Mouse (Mus musculus) heart, postnatal 0 days (tissue): ENCODE measurements at regions not wholly inside any gene's neighbourhood (a gene's known extent, or its start where the extent isn't known, plus 50 kb on each side); places are given as distances from the start of the nearest gene placed in this dataset.

Experiments used
- ATAC-seq: fragments of 200-750 bp; cut with Nextera tagmentation; 2 replicates; pipeline ENCODE4 v1.8.0; 2017; ENCODE audit warnings: low read depth, moderate number of reproducible peaks, moderate library complexity; ENCODE audit not compliant: insufficient read depth
- DNase-seq: peaks from one replicate; pipeline ENCODE4 v3.0.0-alpha.2; 2016; ENCODE audit warnings: low spot score
- H3K27ac ChIP-seq: fragments of 300-500 bp; sonication (generic); 2 replicates; pipeline ENCODE4 v1.5.1; 2014; ENCODE audit warnings: low read depth, mild to moderate bottlenecking
- H3K27me3 ChIP-seq: fragments of 300-500 bp; sonication (generic); 2 replicates; pipeline ENCODE4 v1.6.1; 2014; ENCODE audit warnings: low read length, mixed read lengths; ENCODE audit not compliant: control insufficient read depth, insufficient read depth
- H3K36me3 ChIP-seq: fragments of 300-500 bp; sonication (generic); replicated peaks from 2 replicates; pipeline ENCODE4 v1.6.1; 2014; ENCODE audit warnings: low read length, mixed read lengths; ENCODE audit not compliant: control insufficient read depth, insufficient read depth
- H3K4me1 ChIP-seq: fragments of 300-500 bp; sonication (generic); 2 replicates; pipeline ENCODE4 v1.6.1; 2014; ENCODE audit warnings: antibody characterized with exemption; ENCODE audit not compliant: control insufficient read depth, insufficient read depth
- H3K4me2 ChIP-seq: fragments of 300-500 bp; sonication (generic); 2 replicates; pipeline ENCODE4 v1.6.1; 2014; ENCODE audit warnings: low read depth, mild to moderate bottlenecking, low read length, moderate library complexity
- H3K4me3 ChIP-seq: fragments of 300-500 bp; sonication (generic); 2 replicates; pipeline ENCODE4 v1.5.1; 2014; ENCODE audit warnings: low read depth, low read length
- H3K9ac ChIP-seq: fragments of 300-500 bp; sonication (generic); replicated peaks from 2 replicates; pipeline ENCODE4 v1.6.1; 2014; ENCODE audit warnings: low read depth, low read length, mixed read lengths
- H3K9me3 ChIP-seq: fragments of 300-500 bp; sonication (generic); replicated peaks from 2 replicates; pipeline ENCODE4 v1.6.1; 2016; ENCODE audit warnings: low read length; ENCODE audit not compliant: control insufficient read depth
- CTCF ChIP-seq: IDR thresholded peaks from 2 replicates; pipeline ENCODE4 v1.5.1; 2016; ENCODE audit warnings: antibody characterized with exemption, control low read depth, low read depth
- EP300 ChIP-seq: IDR thresholded peaks from 2 replicates; pipeline ENCODE4 v1.6.1; 2016; ENCODE audit warnings: antibody characterized with exemption, low read depth
- WGBS: fragments of 180-500 bp; shearing (Covaris S2); extraction: QIAGEN DNeasy Blood & Tissue Kit; methylation state at CpG from one replicate; pipeline ENCODE4 v1.1.7; 2014; 5-methylcytosine and 5-hydroxymethylcytosine counted together

DNA sequence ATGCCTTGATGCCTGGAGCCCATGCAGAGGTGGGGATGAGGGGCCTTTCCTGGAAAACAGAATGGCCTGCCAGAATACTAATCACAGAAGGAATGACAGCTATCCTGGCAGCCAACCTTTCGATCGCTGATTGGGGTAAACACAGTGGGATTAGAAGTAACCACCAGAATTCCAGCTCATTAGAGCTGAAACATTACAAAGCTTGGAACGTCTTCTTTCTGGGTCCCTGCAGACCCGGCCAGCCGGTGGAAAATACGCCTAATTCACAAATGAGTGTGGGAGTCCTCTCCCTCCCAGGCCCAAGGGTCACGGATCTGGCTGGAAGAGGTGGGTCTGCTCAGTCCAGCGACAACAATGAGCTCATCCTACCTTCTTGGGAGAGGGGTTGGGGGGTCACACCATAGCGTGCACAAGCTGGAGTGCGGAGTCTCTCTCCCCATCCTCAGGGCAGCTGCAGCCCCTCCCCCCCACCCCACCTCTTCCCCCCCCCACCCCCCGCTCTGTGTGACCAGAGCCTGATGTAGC is 297.8 kb upstream of the Rtl1 start:
- Histone ChIP-seq H3K27ac (no peak overlapping the region), H3K27me3 (no peaks in the 10 kb centered on the region), H3K4me2 (no peak overlapping the region), H3K4me1 (no peaks in the 10 kb centered on the region), H3K36me3 (no peaks in the 10 kb centered on the region), H3K9me3 (no peaks in the 10 kb centered on the region), H3K9ac (no peak overlapping the region), H3K4me3 (no peak overlapping the region)
- DNase-seq (no peak), ATAC-seq (no peak)
- no peak for TF ChIP-seq CTCF
- TF ChIP-seq EP300 = no peak
- 70% methylated on average over 11 of the region's 11 CpGs for WGBS

DNA sequence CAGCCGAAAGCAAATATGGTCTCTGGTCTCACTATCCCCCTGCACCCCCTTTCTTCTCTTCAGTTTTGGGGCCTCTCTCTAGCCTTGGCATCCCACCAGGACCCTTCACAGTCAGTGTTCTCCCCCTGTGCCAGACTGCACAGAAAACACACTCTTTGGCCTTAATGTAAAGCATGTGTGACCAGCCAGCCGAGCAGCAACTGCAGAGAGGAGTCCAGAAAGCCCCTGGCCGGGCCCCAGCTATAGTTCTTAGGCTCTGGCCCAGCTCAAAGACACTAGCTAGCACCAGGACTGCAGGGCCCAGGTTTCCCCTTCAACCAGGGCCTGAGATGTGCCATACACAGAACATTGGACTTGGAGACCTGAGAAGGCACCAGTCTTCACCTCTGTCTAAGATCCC is 299.3 kb upstream of the Rtl1 start:
- Histone ChIP-seq H3K4me2 (no peak overlapping the region), H3K9me3 (no peaks in the 10 kb centered on the region), H3K36me3 (no peaks in the 10 kb centered on the region), H3K4me3 (no peak overlapping the region), H3K27ac (no peak overlapping the region), H3K4me1 (no peaks in the 10 kb centered on the region), H3K9ac (no peak overlapping the region), H3K27me3 (no peaks in the 10 kb centered on the region)
- DNase-seq (no peak), ATAC-seq (no peak)
- TF ChIP-seq CTCF (no peak), EP300 (no peak)
- 75% methylated on average over 3 of the region's 3 CpGs for WGBS

GRCm38 (mm10) chr12:109910966-109911495 is 310.9 kb upstream of the Rtl1 start:
- DNase-seq (no peak), ATAC-seq (no peak)
- H3K9ac ChIP-seq = no peak overlapping the region
- H3K4me3 ChIP-seq = no peak overlapping the region
- WGBS = 65% methylated on average over 9 of the region's 9 CpGs
- H3K27ac ChIP-seq = no peak overlapping the region
- H3K4me2 ChIP-seq = no peak overlapping the region
- no peaks in the 10 kb centered on the region for H3K9me3 ChIP-seq
- no peaks in the 10 kb centered on the region for H3K4me1 ChIP-seq
- H3K27me3 ChIP-seq = no peaks in the 10 kb centered on the region
- no peaks in the 10 kb centered on the region for H3K36me3 ChIP-seq
- no peak for TF ChIP-seq EP300
- no peak for TF ChIP-seq CTCF

DNA sequence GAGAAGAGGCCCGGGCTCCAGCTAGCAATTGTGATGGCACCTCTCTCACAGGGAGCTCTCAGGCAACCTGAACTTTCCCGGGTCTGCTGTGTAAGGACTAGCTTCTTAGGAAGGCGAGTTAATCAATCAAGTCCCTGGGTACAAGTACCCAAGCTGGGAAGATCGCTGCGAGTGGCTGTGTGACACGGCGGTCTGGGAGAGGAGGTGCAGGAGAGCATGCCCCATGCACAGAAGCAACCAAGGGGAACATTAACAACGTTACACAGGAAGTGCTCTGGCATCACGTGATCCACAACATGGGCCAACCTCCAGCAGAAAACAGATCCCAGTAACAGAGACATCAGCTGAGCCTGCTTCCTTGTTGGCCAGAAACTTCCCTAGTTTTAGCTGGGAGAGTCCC is 311.4 kb upstream of the Rtl1 start:
- H3K4me2 ChIP-seq = no peak overlapping the region
- no peaks in the 10 kb centered on the region for H3K9me3 ChIP-seq
- H3K36me3 ChIP-seq = no peaks in the 10 kb centered on the region
- H3K4me1 ChIP-seq = no peaks in the 10 kb centered on the region
- no peaks in the 10 kb centered on the region for H3K27me3 ChIP-seq
- no peak overlapping the region for H3K27ac ChIP-seq
- H3K4me3 ChIP-seq = no peak overlapping the region
- TF ChIP-seq CTCF (no peak), EP300 (no peak)
- ATAC-seq (no peak), DNase-seq (no peak)
- H3K9ac ChIP-seq = no peak overlapping the region
- WGBS = 71% methylated on average over 9 of the region's 9 CpGs

GRCm38 (mm10) chr12:109917761-109918160 is 317.6 kb upstream of the Rtl1 start:
- no peak for ATAC-seq
- Histone ChIP-seq H3K27me3 (no peaks in the 10 kb centered on the region), H3K4me3 (no peak overlapping the region), H3K9ac (no peak overlapping the region), H3K36me3 (no peaks in the 10 kb centered on the region), H3K4me2 (no peak overlapping the region), H3K4me1 (no peaks in the 10 kb centered on the region), H3K9me3 (no peaks in the 10 kb centered on the region), H3K27ac (no peak overlapping the region)
- TF ChIP-seq CTCF (no peak), EP300 (no peak)
- no peak for DNase-seq
- 66% methylated on average over 6 of the region's 6 CpGs for WGBS

GRCm38 (mm10) chr12:109918901-109919300 is 318.8 kb upstream of the Rtl1 start:
- no peaks in the 10 kb centered on the region for H3K36me3 ChIP-seq
- TF ChIP-seq CTCF (no peak), EP300 (no peak)
- no peaks in the 10 kb centered on the region for H3K4me1 ChIP-seq
- no peaks in the 10 kb centered on the region for H3K9me3 ChIP-seq
- ATAC-seq (no peak), DNase-seq (no peak)
- H3K4me3 ChIP-seq = no peak overlapping the region
- H3K27ac ChIP-seq = no peak overlapping the region
- no peak overlapping the region for H3K9ac ChIP-seq
- H3K4me2 ChIP-seq = no peak overlapping the region
- no peaks in the 10 kb centered on the region for H3K27me3 ChIP-seq
- WGBS = 77% methylated on average over 8 of the region's 8 CpGs
